Mouse (Mus musculus) gonadal fat pad, adult 2 months (tissue): ENCODE results near the gene Sgip1. TPM values are rescaled to one million over a fixed set of nuclear protein-coding genes. Genes with fewer than 3 reads are reported as not detected.

Experiments
- DNase-seq: peaks from one replicate; pipeline ENCODE4 v3.0.0-alpha.2; 2012; ENCODE audit warnings: low read depth
- polyA plus RNA-seq: library from polyadenylated mRNA; depleted of rRNA; stranded (reverse); fragments of >200 nt; gene quantifications from 2 replicates; pipeline ENCODE4 v1.2.3, GENCODE M21; 2012

The Sgip1 gene
- polyA plus RNA-seq, 1 experiment, result 0.82 TPM

- no peak for DNase-seq
Observed at GRCm38 (mm10) chr4:102840062-102840798, 99.1 kb downstream of the Sgip1 start.

- DNase-seq, result no peak
Observed at GRCm38 (mm10) chr4:102840956-102841729, 100.0 kb downstream of the Sgip1 start.

GRCm38 (mm10) chr4:102850498-102850897 lies 109.4 kb downstream of the Sgip1 start:
- DNase-seq, result no peak

- no peak for DNase-seq
Observed at GRCm38 (mm10) chr4:102851161-102851560, 110.1 kb downstream of the Sgip1 start.

GRCm38 (mm10) chr4:102852290-102852689 lies 111.2 kb downstream of the Sgip1 start:
- no peak for DNase-seq

- no peak for DNase-seq
Observed at GRCm38 (mm10) chr4:102852808-102853207, 111.7 kb downstream of the Sgip1 start.

- no peak for DNase-seq
Observed at GRCm38 (mm10) chr4:102853330-102854022, 112.4 kb downstream of the Sgip1 start.

GRCm38 (mm10) chr4:102854928-102855892 lies 114.1 kb downstream of the Sgip1 start:
- no peak for DNase-seq

GRCm38 (mm10) chr4:102856086-102856485 lies 115.0 kb downstream of the Sgip1 start:
- no peak for DNase-seq

- DNase-seq, result no peak
Observed at GRCm38 (mm10) chr4:102859259-102860194, 118.4 kb downstream of the Sgip1 start.

- no peak for DNase-seq
Observed at GRCm38 (mm10) chr4:102862751-102863710, 121.9 kb downstream of the Sgip1 start.

- no peak for DNase-seq
Observed at GRCm38 (mm10) chr4:102866531-102866930, 125.4 kb downstream of the Sgip1 start.

- no peak for DNase-seq
Observed at GRCm38 (mm10) chr4:102871274-102871673, 130.2 kb downstream of the Sgip1 start.

GRCm38 (mm10) chr4:102883142-102883541 lies 142.0 kb downstream of the Sgip1 start:
- DNase-seq, result no peak

GRCm38 (mm10) chr4:102884228-102884627 lies 143.1 kb downstream of the Sgip1 start:
- no peak for DNase-seq

- DNase-seq, result no peak
Observed at GRCm38 (mm10) chr4:102886459-102886858, 145.4 kb downstream of the Sgip1 start.

- no peak for DNase-seq
Observed at GRCm38 (mm10) chr4:102886902-102887301, 145.8 kb downstream of the Sgip1 start.

GRCm38 (mm10) chr4:102887770-102888689 lies 146.9 kb downstream of the Sgip1 start:
- DNase-seq, result no peak
